Mouse (Mus musculus): ENCODE measurements around the gene Rnf224.

GRCm38 (mm10) chr2:25234050-25234449 is 2.5 kb downstream of the Rnf224 start, which contains the start of gene Slc34a3:
- TF ChIP-seq CTCF (conservative IDR thresholded peaks at IDR 0.05; ENCODE audit: insufficient read depth, insufficient read length, low read depth, low read length) (no peak), POLR2A (IDR thresholded peaks at IDR 0.05; ENCODE audit: low read depth, low read length) (no peak)

Measured in kidney, adult 2 months (tissue).